Mouse (Mus musculus) spleen, adult 2 months (tissue): Measurements from ENCODE around the gene Lhpp.

Experiments used
- CTCF ChIP-seq: fragments of 200-500 bp; IDR thresholded peaks from 2 replicates; pipeline ENCODE4 v1.5.1; 2011; ENCODE audit warnings: mild to moderate bottlenecking, inconsistent platforms; ENCODE audit not compliant: insufficient read depth, insufficient read length, insufficient replicate concordance; ENCODE audit errors: extremely low read depth
- POLR2A ChIP-seq: fragments of 200-500 bp; IDR thresholded peaks from 2 replicates; pipeline ENCODE4 v1.6.1; 2011; ENCODE audit warnings: low read depth, low read length, inconsistent platforms

GRCm38 (mm10) chr7:132748076-132748769, 137.8 kb downstream of the Lhpp start:
- TF ChIP-seq CTCF: no peak
- no peak for TF ChIP-seq POLR2A
